Mouse (Mus musculus) adrenal gland, adult 10 weeks (tissue): ENCODE data around the gene Plp1. TPM values are rescaled to one million over a fixed set of nuclear protein-coding genes. Genes with fewer than 3 reads are reported as not detected.

Experiments
- polyA plus RNA-seq: library from polyadenylated mRNA; stranded (reverse); fragments of 350-450 nt; fragmentation: Illumina TruSeq; extraction: RNeasy Lipid Tissue Mini Kit (QIAGEN cat#74804); gene quantifications from one replicate; pipeline ENCODE4 v1.2.3, GENCODE M21; 2014; ENCODE audit warnings: low read depth, low replicate concordance

The Plp1 gene
- 11.7 TPM for polyA plus RNA-seq

DNA sequence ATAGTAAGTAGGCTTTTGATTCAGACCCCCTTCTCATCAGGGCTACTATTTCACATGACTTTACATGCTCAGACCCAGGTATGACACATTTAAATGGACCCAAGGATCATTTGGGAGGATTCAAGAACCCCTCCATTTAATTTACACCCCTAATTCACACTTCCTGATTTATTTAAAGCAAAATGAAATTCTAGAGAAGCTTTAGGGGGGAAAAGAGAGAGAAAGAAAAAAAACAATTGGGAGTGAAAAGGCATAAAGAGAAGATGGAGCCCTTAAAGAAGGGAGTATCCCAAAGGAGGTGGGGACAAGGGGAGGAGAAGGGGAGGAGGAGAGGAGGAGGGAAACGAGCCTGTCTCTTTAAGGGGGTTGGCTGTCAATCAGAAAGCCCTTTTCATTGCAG lies at the start of gene Plp1:
Plp1 (plus strand) TSS at position 301 of the 400 bp plus-strand sequence.

GRCm38 (mm10) chrX:136780041-136780440 lies 42.4 kb upstream of the Plp1 start, which contains the start of gene Glra4:
Glra4 (minus strand) TSS chrX:136780141.

DNA sequence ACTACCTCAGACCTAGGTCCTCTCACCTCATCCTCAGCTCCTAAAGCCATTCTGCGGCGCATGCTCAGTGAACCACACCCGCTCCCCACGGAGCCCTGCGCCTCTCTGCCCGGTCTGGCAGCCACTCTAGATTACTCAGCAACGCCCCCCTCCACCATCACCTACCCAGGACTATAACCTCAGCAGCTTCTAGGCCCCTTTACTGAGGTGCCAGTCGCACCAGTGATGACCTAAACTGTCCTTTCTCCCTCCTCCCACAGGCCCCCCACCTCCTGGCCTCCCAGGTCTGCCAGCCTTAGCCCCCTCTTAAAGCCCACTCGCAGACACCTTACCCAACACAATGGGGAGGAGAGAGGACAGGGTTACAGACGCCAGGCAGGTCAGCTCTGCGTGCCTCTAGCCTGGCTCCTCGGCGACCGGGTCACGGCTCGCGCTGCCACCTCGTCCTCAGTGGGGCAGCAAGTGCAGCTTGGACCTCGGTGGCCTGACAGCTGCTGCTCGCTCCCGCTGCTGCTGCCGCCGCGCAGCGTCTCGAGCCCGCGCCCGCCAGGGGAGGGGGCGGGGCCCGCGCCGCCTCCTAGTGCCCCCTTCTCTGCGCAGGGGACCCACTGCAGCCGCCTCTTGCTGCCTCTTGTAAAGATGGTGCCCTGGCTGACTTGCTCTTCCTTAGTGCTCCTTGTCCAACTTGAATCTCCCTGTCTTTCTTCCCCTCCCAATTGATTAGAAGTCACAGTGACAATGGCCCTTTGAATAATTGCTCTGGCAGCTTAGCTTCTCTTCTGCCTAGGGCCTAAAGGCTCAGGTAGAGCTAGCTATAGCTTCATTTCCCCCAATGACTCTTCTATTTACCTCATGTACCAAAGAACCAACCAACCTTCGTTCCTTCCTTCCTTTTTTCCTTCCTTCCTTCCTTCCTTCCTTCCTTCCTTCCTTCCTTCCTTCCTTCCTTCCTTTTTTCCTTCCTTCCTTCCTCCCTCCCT lies 45.9 kb downstream of the Plp1 start, which contains the start of gene Rab9b:
Rab9b (minus strand) TSS at position 695 of the 980 bp plus-strand sequence.

Other genes with a start within 250 kb of the Plp1 start
- gene Tceal3, start 231.8 kb upstream of the Plp1 start, polyA plus RNA-seq: 10.8 TPM
- 27.6 TPM for gene Tceal1, start 114.7 kb upstream of the Plp1 start, polyA plus RNA-seq
- gene Morf4l2, start 79.0 kb upstream of the Plp1 start, polyA plus RNA-seq: 663 TPM
- gene Glra4, start 42.5 kb upstream of the Plp1 start, polyA plus RNA-seq: not detected
- 2.1 TPM for gene Rab9b, start 46.1 kb downstream of the Plp1 start, polyA plus RNA-seq
- gene H2bfm, start 104.7 kb downstream of the Plp1 start, polyA plus RNA-seq: not detected
- gene Tmsb15b2, start 152.8 kb downstream of the Plp1 start, polyA plus RNA-seq: 234 TPM
- gene Tmsb15l, start 154.2 kb downstream of the Plp1 start, polyA plus RNA-seq: 27.9 TPM
- 14.9 TPM for gene Tmsb15b1, start 154.2 kb downstream of the Plp1 start, polyA plus RNA-seq
- gene Zcchc18, start 170.5 kb downstream of the Plp1 start, polyA plus RNA-seq: 11.7 TPM
- 9.0 TPM for gene Slc25a53, start 215.6 kb downstream of the Plp1 start, polyA plus RNA-seq
- 17.1 TPM for gene Fam199x, start 226.9 kb downstream of the Plp1 start, polyA plus RNA-seq